Mouse (Mus musculus): ENCODE measurements around the gene Slc4a5.

DNA sequence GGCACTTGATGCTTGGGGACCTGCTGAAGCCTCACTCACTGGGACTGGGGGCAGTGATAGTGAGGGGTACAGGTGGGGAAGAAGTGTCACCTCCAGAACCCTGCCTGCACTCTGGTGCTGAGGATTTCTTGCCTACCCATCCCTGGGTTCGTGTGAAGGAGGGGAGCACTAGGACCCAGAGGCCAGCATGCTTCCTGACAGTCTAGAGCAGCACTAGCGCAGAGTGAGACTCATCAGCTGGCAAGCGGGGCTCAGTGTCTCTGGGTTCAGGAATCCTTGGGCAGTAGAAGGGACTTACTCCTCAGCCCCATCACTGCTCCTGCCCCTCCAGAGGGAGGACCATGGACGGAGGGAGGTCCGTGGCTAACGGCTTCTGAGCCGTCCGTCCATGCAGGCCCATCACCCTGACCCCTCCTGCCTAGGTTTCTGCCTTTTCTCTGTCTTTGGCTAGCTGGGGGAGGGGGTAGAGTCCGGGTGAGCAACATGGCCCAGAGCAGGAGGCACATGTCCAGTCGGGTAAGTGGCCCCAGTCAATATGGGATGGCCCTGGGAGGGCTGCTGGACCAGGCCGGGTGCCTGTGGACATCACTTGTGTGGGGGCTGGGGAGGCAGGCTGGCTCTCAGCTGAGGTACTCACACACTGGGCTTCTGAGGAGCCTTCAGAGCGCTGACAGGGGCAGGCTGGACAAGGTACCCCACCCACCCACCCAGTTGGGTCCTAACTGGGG lies 40.1 kb upstream of the Slc4a5 start:
- TF ChIP-seq CTCF (IDR thresholded peaks at IDR 0.05; ENCODE audit: control insufficient read depth, insufficient read depth, low read length) (no peak), POLR2A (IDR thresholded peaks at IDR 0.05; ENCODE audit: borderline replicate concordance, control insufficient read depth, low read depth, low read length) (no peak)

Measured in bone marrow, adult 2 months (tissue).